Mouse (Mus musculus): ENCODE results near the gene Hand2.

The Hand2 gene

DNA sequence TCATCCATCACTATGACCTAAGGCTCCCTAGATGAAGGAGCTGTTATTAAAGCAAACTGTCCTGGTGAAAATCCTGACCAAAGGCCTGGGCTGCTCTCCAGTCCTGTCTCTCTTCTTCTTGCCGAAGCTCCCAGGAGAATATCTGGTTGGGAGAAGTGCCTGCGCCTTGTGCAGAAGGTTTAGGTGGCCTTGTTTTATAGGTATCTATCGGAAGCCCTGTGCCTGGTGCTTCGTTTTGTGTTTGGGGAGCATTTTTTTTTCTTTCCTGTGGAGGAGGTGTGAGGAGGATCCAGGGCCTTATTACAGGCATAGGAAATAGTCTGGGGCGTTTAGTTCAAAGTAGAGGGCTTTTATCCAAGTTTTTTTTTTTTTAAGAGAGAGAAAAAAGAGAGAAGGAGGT, 3.9 kb downstream of the Hand2 start:
- DNase-seq = no peak

GRCm38 (mm10) chr8:57325111-57325891, 4.5 kb downstream of the Hand2 start:
- no peak for DNase-seq

DNA sequence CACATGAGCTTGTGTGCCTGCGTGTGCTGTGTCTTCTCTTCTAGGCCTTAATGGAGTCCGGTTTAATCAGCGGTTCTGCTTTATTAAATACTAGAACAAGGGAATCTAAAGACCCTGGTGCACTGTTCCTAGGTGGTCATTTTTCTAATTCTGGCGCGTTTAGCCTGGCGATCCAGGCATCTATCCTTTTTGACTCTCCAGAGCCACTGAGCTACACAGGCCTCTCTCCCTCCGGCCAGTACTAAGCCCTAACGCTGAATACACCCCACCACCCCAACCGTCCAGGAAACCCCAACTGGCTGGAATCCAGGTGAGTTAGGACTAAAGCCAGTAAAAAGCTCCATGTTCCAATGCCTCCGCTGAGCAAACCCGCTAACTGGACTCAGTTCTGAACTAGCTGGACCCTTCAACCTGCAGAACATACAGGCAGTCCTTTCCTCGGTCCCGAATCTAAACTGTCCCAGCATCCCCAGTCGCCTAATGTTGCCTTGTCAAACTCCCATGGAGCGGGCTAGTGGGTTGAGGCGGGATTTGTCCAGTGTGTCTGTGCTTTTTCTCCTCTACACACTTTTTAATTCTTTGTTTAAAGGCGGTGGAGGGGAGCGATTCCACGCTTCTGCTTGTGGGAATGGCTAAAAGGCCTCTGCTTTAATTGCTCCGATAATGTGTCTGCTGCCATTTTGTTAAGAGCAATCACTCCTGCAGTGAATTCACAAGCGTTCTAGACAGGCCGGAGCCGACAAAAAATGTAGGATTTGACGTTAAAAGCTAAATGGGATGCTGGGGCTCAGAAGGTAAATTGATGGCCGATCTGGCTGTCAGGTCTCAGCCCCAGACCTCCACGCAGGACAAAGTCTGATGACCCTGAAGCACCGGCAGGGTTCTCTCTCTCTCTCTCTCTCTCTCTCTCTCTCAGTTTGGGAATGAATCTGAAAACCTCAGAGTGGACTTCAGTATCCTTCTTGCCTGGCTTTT, 5.6 kb downstream of the Hand2 start:
- DNase-seq = no peak

- no peak for DNase-seq
These were observed 6.7 kb downstream of the Hand2 start for GRCm38 (mm10) chr8:57327281-57328160.

DNA sequence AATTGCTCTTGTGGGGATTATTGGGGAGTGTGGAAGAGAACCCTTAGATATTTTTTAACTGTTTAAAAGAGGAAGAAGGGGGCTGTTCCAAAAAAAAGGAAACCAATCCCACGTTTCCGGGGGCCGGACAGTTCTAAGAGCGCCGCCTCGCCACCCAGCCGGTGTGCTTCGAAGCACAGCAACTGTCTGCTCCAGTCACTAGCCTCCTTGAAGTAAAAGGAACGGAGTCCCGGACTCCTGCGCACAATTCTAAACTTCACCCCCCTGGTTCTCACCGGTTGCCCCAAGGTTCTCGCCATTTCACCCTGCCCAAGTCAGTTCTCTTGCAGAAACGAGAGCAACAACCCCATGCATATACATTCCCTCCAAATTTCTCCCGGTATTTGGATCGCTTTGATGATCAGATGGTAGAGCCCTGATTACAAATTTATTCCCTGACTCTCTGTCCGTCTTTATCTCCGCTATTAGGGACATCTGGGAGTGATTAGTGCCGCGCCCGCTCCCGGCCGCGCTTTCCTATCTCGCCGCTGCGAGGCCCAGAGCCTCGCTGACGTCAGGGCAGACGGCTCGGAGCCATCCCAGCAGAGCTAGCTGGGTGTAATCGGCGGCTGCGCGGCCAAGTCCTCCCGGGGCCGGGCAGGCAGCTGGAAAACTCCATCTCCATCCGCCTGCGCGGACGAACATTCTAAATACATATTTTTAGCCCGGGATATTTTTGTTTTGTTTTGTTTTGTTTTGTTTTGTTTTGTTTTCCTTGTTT, 7.6 kb downstream of the Hand2 start:
- DNase-seq = peak; percentile 92

- no peak for DNase-seq
These were observed 8.2 kb downstream of the Hand2 start for GRCm38 (mm10) chr8:57328931-57329341.

- DNase-seq = no peak
These were observed 9.3 kb downstream of the Hand2 start for GRCm38 (mm10) chr8:57330106-57330505.

GRCm38 (mm10) chr8:57331727-57332630, 11.2 kb downstream of the Hand2 start:
- no peak for DNase-seq

- DNase-seq = no peak
These were observed 12.1 kb downstream of the Hand2 start for GRCm38 (mm10) chr8:57332676-57333482.

GRCm38 (mm10) chr8:57333483-57333770, 12.6 kb downstream of the Hand2 start:
- no peak for DNase-seq

GRCm38 (mm10) chr8:57333795-57334551, 13.2 kb downstream of the Hand2 start:
- peak; percentile 84 for DNase-seq

DNA sequence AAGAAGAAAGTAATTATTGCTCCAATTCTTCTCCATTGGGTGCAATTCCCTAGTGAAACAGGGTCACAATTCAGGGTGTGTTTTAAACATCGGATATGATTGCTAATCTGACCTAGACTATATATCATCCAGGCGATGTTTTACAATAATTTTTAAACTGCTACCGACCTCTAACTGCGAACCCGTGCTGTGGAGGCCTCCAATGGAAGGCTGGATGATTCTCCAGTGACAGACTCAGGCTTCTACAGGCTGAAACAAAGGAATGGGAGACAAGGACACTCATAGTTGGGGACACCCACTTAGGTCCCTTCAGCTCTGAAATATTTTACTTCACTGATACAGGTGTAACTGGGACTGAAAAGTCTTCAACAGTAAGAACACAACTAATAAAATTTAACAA, 13.9 kb downstream of the Hand2 start:
- no peak for DNase-seq

DNA sequence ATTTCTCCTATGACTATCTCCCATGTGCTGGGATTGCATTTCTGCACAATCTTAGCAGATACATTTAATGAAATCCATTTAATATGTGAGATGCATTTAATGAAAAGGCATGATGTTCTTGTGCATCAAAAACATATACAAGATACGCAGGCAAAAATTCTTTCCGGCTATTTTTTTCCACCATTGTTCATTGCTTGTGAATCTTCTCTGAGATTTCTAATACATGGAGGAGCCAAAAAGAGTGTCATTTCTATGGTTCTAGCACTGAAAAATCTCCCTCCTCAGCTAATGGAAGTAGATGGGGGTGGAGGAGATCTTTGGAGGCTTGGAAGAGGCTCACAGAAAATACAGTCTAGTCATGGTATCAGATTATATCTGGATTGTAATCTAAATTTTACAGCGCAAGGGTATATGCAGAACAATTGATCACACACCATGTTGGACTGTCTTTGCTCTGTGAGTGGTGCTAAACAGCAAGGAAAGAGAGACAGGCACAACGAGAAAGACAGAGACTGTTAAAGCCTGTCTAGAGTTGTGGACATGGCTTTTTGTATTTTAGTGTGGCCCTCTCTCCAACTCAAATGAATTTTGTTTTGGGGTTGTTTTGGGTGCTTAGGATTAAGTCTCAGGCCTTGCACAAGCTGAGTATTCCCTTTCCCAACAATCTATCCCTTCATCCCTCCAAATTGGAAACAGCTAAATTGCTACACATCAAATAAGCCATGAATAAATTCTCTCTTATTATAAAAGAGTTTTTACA, 16.7 kb downstream of the Hand2 start:
- DNase-seq = no peak

- DNase-seq = peak; percentile 16
These were observed 19.2 kb downstream of the Hand2 start for GRCm38 (mm10) chr8:57339711-57340650.

DNA sequence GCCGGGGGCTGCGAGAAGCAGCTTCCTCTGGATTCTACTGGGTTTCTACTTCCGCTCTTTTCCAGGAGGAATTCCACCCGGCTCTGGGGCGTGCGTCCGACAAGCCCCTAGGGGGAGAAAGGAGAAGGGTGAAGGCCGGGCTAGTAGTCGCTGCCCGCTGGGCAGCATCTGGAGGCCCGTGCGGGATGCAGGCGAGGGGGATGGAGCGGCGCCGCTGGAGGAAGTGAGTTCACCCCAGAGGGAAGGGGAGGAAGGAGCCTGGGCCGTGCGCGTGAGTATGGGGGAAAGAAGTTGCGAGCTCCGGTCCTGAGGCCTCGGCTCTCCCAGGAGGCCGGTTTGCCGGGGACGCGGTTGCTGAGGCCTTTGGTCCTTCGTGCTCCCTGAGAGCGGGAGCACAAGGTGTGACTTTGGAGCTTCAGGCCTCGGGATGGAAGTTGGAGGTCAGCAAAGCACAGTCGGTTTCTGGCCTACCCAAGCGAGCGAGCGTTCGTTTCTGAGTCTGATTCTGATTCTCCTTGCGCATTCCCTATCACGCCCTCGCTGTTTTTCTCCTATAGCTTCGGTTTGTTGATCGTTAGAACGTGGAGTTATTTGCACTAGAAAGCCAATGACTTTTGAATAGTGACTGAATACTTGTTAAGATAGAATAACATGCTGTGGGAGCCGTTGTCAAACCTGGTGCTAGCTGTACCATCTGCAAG, 20.2 kb downstream of the Hand2 start:
- peak; percentile 65 for DNase-seq

GRCm38 (mm10) chr8:57341541-57341840, 20.7 kb downstream of the Hand2 start:
- no peak for DNase-seq
